ENCODE assay signal across 10 mouse cellular contexts in genomic region chr10:74987698-74988470, GRCm38 (mm10). TPM values are rescaled to one million over a fixed set of nuclear protein-coding genes. Genes with fewer than 3 reads are reported as not detected.
DNase-seq lines count a peak whose midpoint lies in the region; ATAC-seq and TF ChIP-seq lines count a peak whose summit lies in the region.
"Had no signal": no experiment of that assay in that cellular context is flagged by ENCODE, and none has a peak within 500 bp of the region (broad histone marks: within the 10 kb centered on the region; RNA-seq: fewer than 3 reads in every experiment).

No protein-coding gene starts in this region.

- no peak overlapping the region for H3K9ac ChIP-seq in embryonic facial prominence, embryonic 11.5 days (replicated peaks; ENCODE audit: low read length)
- H3K9ac ChIP-seq in kidney, embryonic 15.5 days = no peak overlapping the region
- H3K9ac ChIP-seq in embryonic facial prominence, embryonic 13.5 days = no peak overlapping the region

- H3K4me2 ChIP-seq in embryonic facial prominence, embryonic 11.5 days (ENCODE audit: low read depth, low read length) = no peak overlapping the region
- H3K4me2 ChIP-seq in kidney, embryonic 15.5 days = no peak overlapping the region
- H3K4me2 ChIP-seq in embryonic facial prominence, embryonic 13.5 days = peak overlapping the region; percentile 30; the same call in 1 of the 2 replicates

- no peak for TF ChIP-seq POLR2A in kidney, adult 2 months (IDR thresholded peaks at IDR 0.05; ENCODE audit: low read depth, low read length)

- H3K36me3 ChIP-seq in embryonic facial prominence, embryonic 11.5 days (replicated peaks; ENCODE audit: control insufficient read depth, insufficient read depth, low read depth, low read length) = no peaks in the 10 kb centered on the region
- peaks cover 16% of the 10 kb centered on the region for H3K36me3 ChIP-seq in embryonic facial prominence, embryonic 10.5 days (replicated peaks)
- peaks cover 5% of the 10 kb centered on the region; the same call in 1 of the 2 replicates for H3K36me3 ChIP-seq in kidney, embryonic 15.5 days
- H3K36me3 ChIP-seq in kidney, adult 2 months (ENCODE audit: control insufficient read depth, insufficient read depth, low read length) = no peaks in the 10 kb centered on the region
- peaks cover 15% of the 10 kb centered on the region for H3K36me3 ChIP-seq in embryonic facial prominence, embryonic 13.5 days
- peaks cover 97% of the 10 kb centered on the region for H3K36me3 ChIP-seq in megakaryocyte, embryonic 14.5 days (replicated peaks; ENCODE audit: low read length)

- 0 out of 2 replicates have a peak, but pooled peaks have one; percentile 2 for ATAC-seq in embryonic facial prominence, embryonic 11.5 days (replicated peaks; ENCODE audit: insufficient number of reproducible peaks, low FRiP score, low TSS enrichment, low read depth)
- 0 out of 2 replicates have a peak, but pooled peaks have one; percentile 5 for ATAC-seq in kidney, embryonic 15.5 days (replicated peaks; ENCODE audit: low FRiP score)
- peak; percentile 48; the same call in 1 of the 2 replicates for ATAC-seq in embryonic facial prominence, embryonic 13.5 days (ENCODE audit: insufficient number of reproducible peaks, insufficient read depth, low FRiP score, low TSS enrichment, low read depth)

- WGBS in embryonic facial prominence, embryonic 11.5 days = 84% methylated on average over 14 of the region's 14 CpGs
- WGBS in embryonic facial prominence, embryonic 10.5 days = 82% methylated on average over 14 of the region's 14 CpGs
- 73% methylated on average over 14 of the region's 14 CpGs for WGBS in kidney, embryonic 15.5 days
- WGBS in kidney, adult 2 months = 74% methylated on average over 14 of the region's 14 CpGs
- WGBS in embryonic facial prominence, embryonic 13.5 days = 64% methylated on average over 14 of the region's 14 CpGs

- no peak for DNase-seq in embryonic facial prominence, embryonic 11.5 days (ENCODE audit: low spot score)
- DNase-seq in embryonic facial prominence, embryonic 10.5 days (ENCODE audit: low spot score) = no peak
- no peak for DNase-seq in kidney, adult 2 months
- no peak for DNase-seq in gastrocnemius, adult 8-10 months (ENCODE audit: low spot score in 2 of 2)
- no peak for DNase-seq in adrenal gland, postnatal 4 days (ENCODE audit: low spot score in 2 of 2)
- DNase-seq: kidney, adult 9 months had no signal

- no peaks in the 10 kb centered on the region for H3K9me3 ChIP-seq in embryonic facial prominence, embryonic 11.5 days (replicated peaks; ENCODE audit: control insufficient read depth, low read length)
- 0 out of 2 replicates have a peak, but pooled peaks cover 3% of the 10 kb centered on the region for H3K9me3 ChIP-seq in embryonic facial prominence, embryonic 10.5 days
- H3K9me3 ChIP-seq in kidney, embryonic 15.5 days (replicated peaks) = no peaks in the 10 kb centered on the region
- H3K9me3 ChIP-seq in embryonic facial prominence, embryonic 13.5 days = no peaks in the 10 kb centered on the region
- 0 out of 2 replicates have a peak, but pooled peaks cover 5% of the 10 kb centered on the region for H3K9me3 ChIP-seq in megakaryocyte, embryonic 14.5 days

- H3K4me1 ChIP-seq in embryonic facial prominence, embryonic 11.5 days (ENCODE audit: control insufficient read depth, insufficient read depth, low read length) = no peaks in the 10 kb centered on the region
- H3K4me1 ChIP-seq in embryonic facial prominence, embryonic 10.5 days = peaks cover 27% of the 10 kb centered on the region
- peaks cover 28% of the 10 kb centered on the region for H3K4me1 ChIP-seq in kidney, embryonic 15.5 days
- H3K4me1 ChIP-seq in kidney, adult 2 months (ENCODE audit: control insufficient read depth, insufficient read depth, low read length) = no peaks in the 10 kb centered on the region
- H3K4me1 ChIP-seq in embryonic facial prominence, embryonic 13.5 days = peaks cover 6% of the 10 kb centered on the region; the same call in 1 of the 2 replicates
- peaks cover 100% of the 10 kb centered on the region for H3K4me1 ChIP-seq in megakaryocyte, embryonic 14.5 days

- no peak overlapping the region for H3K27ac ChIP-seq in embryonic facial prominence, embryonic 11.5 days (replicated peaks; ENCODE audit: low read depth, low read length)
- H3K27ac ChIP-seq in embryonic facial prominence, embryonic 10.5 days (replicated peaks) = no peak overlapping the region
- no peak overlapping the region for H3K27ac ChIP-seq in kidney, embryonic 15.5 days
- H3K27ac ChIP-seq in kidney, adult 2 months (ENCODE audit: insufficient read depth, low read depth, low read length) = no peak overlapping the region
- H3K27ac ChIP-seq in embryonic facial prominence, embryonic 13.5 days = no peak overlapping the region

- no peaks in the 10 kb centered on the region for H3K27me3 ChIP-seq in embryonic facial prominence, embryonic 11.5 days (ENCODE audit: control insufficient read depth, insufficient read depth, low read length)
- peaks cover 27% of the 10 kb centered on the region for H3K27me3 ChIP-seq in embryonic facial prominence, embryonic 10.5 days (replicated peaks; ENCODE audit: low read depth, poor library complexity, severe bottlenecking)
- peaks cover 6% of the 10 kb centered on the region; the same call in 1 of the 2 replicates for H3K27me3 ChIP-seq in kidney, embryonic 15.5 days
- H3K27me3 ChIP-seq in kidney, adult 2 months (replicated peaks; ENCODE audit: control insufficient read depth, insufficient read depth, low read length) = no peaks in the 10 kb centered on the region
- H3K27me3 ChIP-seq in embryonic facial prominence, embryonic 13.5 days = peaks cover 5% of the 10 kb centered on the region; the same call in 1 of the 2 replicates
- H3K27me3 ChIP-seq in megakaryocyte, embryonic 14.5 days (replicated peaks) = no peaks in the 10 kb centered on the region

- no peak overlapping the region for H3K4me3 ChIP-seq in embryonic facial prominence, embryonic 11.5 days (ENCODE audit: low read depth, low read length)
- no peak overlapping the region for H3K4me3 ChIP-seq in embryonic facial prominence, embryonic 10.5 days
- no peak overlapping the region for H3K4me3 ChIP-seq in kidney, embryonic 15.5 days (replicated peaks)
- H3K4me3 ChIP-seq in kidney, adult 2 months (ENCODE audit: insufficient read depth, low read depth, low read length) = no peak overlapping the region
- no peak overlapping the region for H3K4me3 ChIP-seq in embryonic facial prominence, embryonic 13.5 days
- peak overlapping the region; percentile 87 for H3K4me3 ChIP-seq in megakaryocyte, embryonic 14.5 days (replicated peaks)

- no peak for TF ChIP-seq CTCF in kidney, adult 2 months (conservative IDR thresholded peaks at IDR 0.05; ENCODE audit: insufficient read depth, insufficient read length, low read depth, low read length)

RNA-seq across cellular contexts. Expression of gene Gnaz, which starts 20.9 kb away (rescaled TPM):
- 4.7 and 5.6 TPM in 2 replicates for polyA plus RNA-seq in embryonic facial prominence, embryonic 11.5 days (2014; fragmentation: Nextera tagmentation; extraction: Ambion mirVana)
- 5.1 TPM in 2 replicates for polyA plus RNA-seq in embryonic facial prominence, embryonic 10.5 days (2016; fragmentation: Nextera tagmentation; extraction: Ambion mirVana)
- polyA plus RNA-seq in kidney, embryonic 15.5 days (2015; fragmentation: Nextera tagmentation; extraction: Ambion mirVana) = 5.3 and 6.7 TPM in 2 replicates
- polyA plus RNA-seq in kidney, adult 2 months (2012; rRNA removed) = 4.4 and 5.0 TPM in 2 replicates
- polyA plus RNA-seq in embryonic facial prominence, embryonic 13.5 days (2015; fragmentation: Nextera tagmentation; extraction: Ambion mirVana) = 3.5 and 4.1 TPM in 2 replicates
- polyA plus RNA-seq in megakaryocyte, embryonic 14.5 days (2012; ENCODE audit: insufficient read depth, low replicate concordance) = 224 and 350 TPM in 2 replicates
- total RNA-seq in gastrocnemius, adult 8-10 months (2022) = under 1 TPM; 0.19 to 0.94 (median 0.37) TPM
- total RNA-seq in adrenal gland, postnatal 4 days (2021) = 10 to 100 TPM in 1 of 2 experiments, 1 to 10 TPM in 1; 7.2 to 10.8 TPM

RNA-seq across cellular contexts. Expression of gene Rsph14, which starts 44.5 kb away (rescaled TPM):
- not detected in 2 replicates for polyA plus RNA-seq in embryonic facial prominence, embryonic 11.5 days (2014; fragmentation: Nextera tagmentation; extraction: Ambion mirVana)
- not detected in 2 replicates for polyA plus RNA-seq in embryonic facial prominence, embryonic 10.5 days (2016; fragmentation: Nextera tagmentation; extraction: Ambion mirVana)
- not detected in 2 replicates for polyA plus RNA-seq in kidney, embryonic 15.5 days (2015; fragmentation: Nextera tagmentation; extraction: Ambion mirVana)
- polyA plus RNA-seq in kidney, adult 2 months (2012; rRNA removed) = not detected in 2 replicates
- 0.23 TPM in 1 of 2 replicates, not detected in the other for polyA plus RNA-seq in embryonic facial prominence, embryonic 13.5 days (2015; fragmentation: Nextera tagmentation; extraction: Ambion mirVana)
- not detected in 2 replicates for polyA plus RNA-seq in megakaryocyte, embryonic 14.5 days (2012; ENCODE audit: insufficient read depth, low replicate concordance)
- not detected for total RNA-seq in gastrocnemius, adult 8-10 months (2022)
- total RNA-seq in adrenal gland, postnatal 4 days (2021) = under 1 TPM; 0.25 to 0.34 TPM
- polyA plus RNA-seq: spleen, adult 2 months had no signal

RNA-seq across cellular contexts. Expression of gene Rab36, which starts 49.0 kb away (rescaled TPM):
- polyA plus RNA-seq in embryonic facial prominence, embryonic 11.5 days (2014; fragmentation: Nextera tagmentation; extraction: Ambion mirVana) = 7.6 and 8.5 TPM in 2 replicates
- 10.5 and 13.1 TPM in 2 replicates for polyA plus RNA-seq in embryonic facial prominence, embryonic 10.5 days (2016; fragmentation: Nextera tagmentation; extraction: Ambion mirVana)
- polyA plus RNA-seq in kidney, embryonic 15.5 days (2015; fragmentation: Nextera tagmentation; extraction: Ambion mirVana) = 9.3 and 12.8 TPM in 2 replicates
- 9.5 and 9.9 TPM in 2 replicates for polyA plus RNA-seq in kidney, adult 2 months (2012; rRNA removed)
- polyA plus RNA-seq in embryonic facial prominence, embryonic 13.5 days (2015; fragmentation: Nextera tagmentation; extraction: Ambion mirVana) = 11.7 and 12.4 TPM in 2 replicates
- polyA plus RNA-seq in megakaryocyte, embryonic 14.5 days (2012; ENCODE audit: insufficient read depth, low replicate concordance) = 0.85 and 5.4 TPM in 2 replicates
- total RNA-seq in gastrocnemius, adult 8-10 months (2022) = 1 to 10 TPM in 1 of 4 experiments, under 1 TPM in 3; 0.10 to 1.0 (median 0.19) TPM
- 10 to 100 TPM; 23.7 to 23.9 TPM for total RNA-seq in adrenal gland, postnatal 4 days (2021)

Comparison
In these comparisons a context has a peak if more than half of its experiments do, and no peak if none do; other contexts are left out.
1. RNA of gene Gnaz, which starts 20.9 kb away (polyA plus RNA-seq): 224 to 350 TPM in megakaryocyte, embryonic 14.5 days; 5.3 to 6.7 TPM in kidney, embryonic 15.5 days, 5.1 TPM in embryonic facial prominence, embryonic 10.5 days, 4.4 to 5.0 TPM in kidney, adult 2 months, 4.7 to 5.6 TPM in embryonic facial prominence, embryonic 11.5 days and 3.5 to 4.1 TPM in embryonic facial prominence, embryonic 13.5 days; every median in the first group is over 10 times any median in the second.
2. Peak in every context shown above with its lines, with median percentiles within 50 percentile points of each other: ATAC-seq.